Mouse (Mus musculus) heart, embryonic 11.5 days (tissue): ENCODE data around the gene Prr29. TPM values are rescaled to one million over a fixed set of nuclear protein-coding genes. Genes with fewer than 3 reads are reported as not detected.
"Not testable (repeated sequence)": the region's sequence is repeated elsewhere in the genome, so short reads cannot be mapped to it uniquely, and the experiment has no call there.

Experiments
- ATAC-seq: fragments of 200-750 bp; cut with Nextera tagmentation; replicated peaks from 2 replicates; pipeline ENCODE4 v1.8.0; 2017; ENCODE audit warnings: moderate library complexity; ENCODE audit not compliant: insufficient number of reproducible peaks, low FRiP score, low TSS enrichment
- H3K27ac ChIP-seq: fragments of 300-500 bp; sonication (generic); 2 replicates; pipeline ENCODE4 v1.5.1; 2014; ENCODE audit warnings: mild to moderate bottlenecking, low read depth, low read length
- H3K27me3 ChIP-seq: fragments of 300-500 bp; sonication (generic); 2 replicates; pipeline ENCODE4 v1.6.1; 2014; ENCODE audit warnings: mild to moderate bottlenecking, low read length, mixed read lengths; ENCODE audit not compliant: control insufficient read depth, insufficient read depth
- H3K36me3 ChIP-seq: fragments of 300-500 bp; sonication (generic); 2 replicates; pipeline ENCODE4 v1.6.1; 2014; ENCODE audit warnings: mild to moderate bottlenecking, low read length, moderate library complexity, mixed read lengths; ENCODE audit not compliant: control insufficient read depth, insufficient read depth
- H3K4me1 ChIP-seq: fragments of 300-500 bp; sonication (generic); 2 replicates; pipeline ENCODE4 v1.6.1; 2014; ENCODE audit warnings: low read length; ENCODE audit not compliant: control insufficient read depth, insufficient read depth
- H3K4me2 ChIP-seq: fragments of 300-500 bp; sonication (generic); 2 replicates; pipeline ENCODE4 v1.6.1; 2014; ENCODE audit warnings: mild to moderate bottlenecking, moderate library complexity
- H3K4me3 ChIP-seq: fragments of 300-500 bp; sonication (generic); 2 replicates; pipeline ENCODE4 v1.5.1; 2014; ENCODE audit warnings: low read depth, low read length
- H3K9ac ChIP-seq: fragments of 300-500 bp; sonication (generic); 2 replicates; pipeline ENCODE4 v1.6.1; 2014; ENCODE audit warnings: mild to moderate bottlenecking, low read depth, low read length, moderate library complexity
- H3K9me3 ChIP-seq: fragments of 300-500 bp; sonication (generic); replicated peaks from 2 replicates; pipeline ENCODE4 v1.6.1; 2016; ENCODE audit warnings: low read length; ENCODE audit not compliant: control insufficient read depth
- WGBS: fragments of 180-500 bp; shearing (Covaris S2); extraction: QIAGEN DNeasy Blood & Tissue Kit; methylation state at CpG from one replicate; pipeline ENCODE4 v1.1.7; 2014; ENCODE audit not compliant: insufficient replicate concordance; 5-methylcytosine and 5-hydroxymethylcytosine counted together
- polyA plus RNA-seq: library from polyadenylated mRNA; unstranded; fragments of >200 nt; fragmentation: Nextera tagmentation; extraction: Ambion mirVana; gene quantifications from 2 replicates; pipeline ENCODE4 v1.2.1, GENCODE M21; 2014

Prr29 gene
- polyA plus RNA-seq, 1 experiment from 2014 or later = 0.14 TPM

GRCm38 (mm10) chr11:106329128-106329527, 36.1 kb upstream of the Prr29 start:
- H3K9me3 ChIP-seq = no peaks in the 10 kb centered on the region
- H3K27me3 ChIP-seq = no peaks in the 10 kb centered on the region
- H3K36me3 ChIP-seq = no peaks in the 10 kb centered on the region
- H3K4me1 ChIP-seq = peaks cover 20% of the 10 kb centered on the region
- no peak overlapping the region for H3K9ac ChIP-seq
- no peak overlapping the region for H3K27ac ChIP-seq
- no peak for ATAC-seq
- 18% methylated on average over 6 of the region's 6 CpGs for WGBS
- 0 out of 2 replicates have a peak overlapping the region, but pooled peaks have one; percentile 29 for H3K4me2 ChIP-seq
- H3K4me3 ChIP-seq = no peak overlapping the region

GRCm38 (mm10) chr11:106329682-106330081, 35.6 kb upstream of the Prr29 start:
- WGBS = 49% methylated on average over 7 of the region's 7 CpGs
- no peak for ATAC-seq
- Histone ChIP-seq H3K9me3 (no peaks in the 10 kb centered on the region), H3K27me3 (no peaks in the 10 kb centered on the region), H3K4me3 (no peak overlapping the region), H3K4me2 (no peak overlapping the region), H3K4me1 (peaks cover 22% of the 10 kb centered on the region), H3K9ac (no peak overlapping the region), H3K27ac (no peak overlapping the region), H3K36me3 (no peaks in the 10 kb centered on the region)

GRCm38 (mm10) chr11:106332458-106332857, 32.8 kb upstream of the Prr29 start:
- no peak overlapping the region for H3K9ac ChIP-seq
- no peaks in the 10 kb centered on the region for H3K27me3 ChIP-seq
- no peak overlapping the region for H3K27ac ChIP-seq
- no peaks in the 10 kb centered on the region for H3K9me3 ChIP-seq
- no peaks in the 10 kb centered on the region for H3K36me3 ChIP-seq
- peaks cover 22% of the 10 kb centered on the region for H3K4me1 ChIP-seq
- no peak for ATAC-seq
- 48% methylated on average over 4 of the region's 4 CpGs for WGBS
- H3K4me2 ChIP-seq = no peak overlapping the region
- H3K4me3 ChIP-seq = no peak overlapping the region

- Histone ChIP-seq H3K27me3 (no peaks in the 10 kb centered on the region), H3K4me3 (no peak overlapping the region), H3K36me3 (no peaks in the 10 kb centered on the region), H3K4me2 (no peak overlapping the region), H3K9ac (no peak overlapping the region), H3K27ac (no peak overlapping the region), H3K4me1 (peaks cover 14% of the 10 kb centered on the region), H3K9me3 (no peaks in the 10 kb centered on the region)
- 6% methylated on average over 2 of the region's 2 CpGs for WGBS
- no peak for ATAC-seq
Measured at GRCm38 (mm10) chr11:106334066-106334465, 31.2 kb upstream of the Prr29 start.

GRCm38 (mm10) chr11:106338029-106338428, 27.2 kb upstream of the Prr29 start:
- ATAC-seq = no peak
- 72% methylated on average over 5 of the region's 5 CpGs for WGBS
- no peak overlapping the region for H3K4me2 ChIP-seq

GRCm38 (mm10) chr11:106338870-106339269, 26.4 kb upstream of the Prr29 start:
- no peaks in the 10 kb centered on the region for H3K36me3 ChIP-seq
- H3K27ac ChIP-seq = no peak overlapping the region
- no peaks in the 10 kb centered on the region for H3K9me3 ChIP-seq
- H3K27me3 ChIP-seq = no peaks in the 10 kb centered on the region
- ATAC-seq = no peak
- no peak overlapping the region for H3K4me3 ChIP-seq
- peaks cover 7% of the 10 kb centered on the region for H3K4me1 ChIP-seq
- no peak overlapping the region for H3K9ac ChIP-seq
- 70% methylated on average over 7 of the region's 7 CpGs for WGBS
- no peak overlapping the region for H3K4me2 ChIP-seq

More at GRCm38 (mm10) chr11:106338029-106338428, 27.2 kb upstream of the Prr29 start:
- Histone ChIP-seq H3K9me3 (no peaks in the 10 kb centered on the region), H3K4me3 (no peak overlapping the region), H3K27ac (no peak overlapping the region), H3K9ac (no peak overlapping the region), H3K4me1 (peaks cover 7% of the 10 kb centered on the region), H3K36me3 (no peaks in the 10 kb centered on the region), H3K27me3 (no peaks in the 10 kb centered on the region)

- WGBS = 81% methylated on average over 4 of the region's 4 CpGs
- not testable (repeated sequence) for H3K27me3 ChIP-seq, H3K27ac ChIP-seq, H3K36me3 ChIP-seq, H3K4me1 ChIP-seq, ATAC-seq, H3K4me3 ChIP-seq, H3K9me3 ChIP-seq, H3K9ac ChIP-seq, H3K4me2 ChIP-seq
Measured at GRCm38 (mm10) chr11:106339323-106339722, 25.9 kb upstream of the Prr29 start.

- H3K9me3 ChIP-seq = no peaks in the 10 kb centered on the region
- no peak overlapping the region for H3K9ac ChIP-seq
- no peaks in the 10 kb centered on the region for H3K36me3 ChIP-seq
- H3K4me2 ChIP-seq = no peak overlapping the region
- H3K27me3 ChIP-seq = no peaks in the 10 kb centered on the region
- ATAC-seq = no peak
- peaks cover 3% of the 10 kb centered on the region for H3K4me1 ChIP-seq
- no peak overlapping the region for H3K27ac ChIP-seq
- 57% methylated on average over 9 of the region's 9 CpGs for WGBS
- H3K4me3 ChIP-seq = no peak overlapping the region
Measured at GRCm38 (mm10) chr11:106340990-106341520, 24.2 kb upstream of the Prr29 start.

- Histone ChIP-seq H3K36me3 (no peaks in the 10 kb centered on the region), H3K27me3 (no peaks in the 10 kb centered on the region), H3K4me1 (peaks cover 3% of the 10 kb centered on the region), H3K9ac (no peak overlapping the region), H3K27ac (no peak overlapping the region), H3K9me3 (no peaks in the 10 kb centered on the region), H3K4me2 (no peak overlapping the region), H3K4me3 (no peak overlapping the region)
- WGBS = 55% methylated on average over 6 of the region's 6 CpGs
- no peak for ATAC-seq
Measured at GRCm38 (mm10) chr11:106344910-106345309, 20.4 kb upstream of the Prr29 start.
